Comparison of ENCODE assay signal across 8 mouse cellular contexts in genomic region chrX:71555415-71556114, GRCm38 (mm10). TPM values are rescaled to one million over a fixed set of nuclear protein-coding genes. Genes with fewer than 3 reads are reported as not detected.
DNase-seq lines count a peak whose midpoint lies in the region; ATAC-seq and TF ChIP-seq lines count a peak whose summit lies in the region.

Gene Hmgb3, plus strand, starts transcription at chrX:71555918.

- 24% methylated on average over 58 of the region's 59 CpGs for WGBS in heart, embryonic 11.5 days (ENCODE audit: insufficient replicate concordance)
- WGBS in kidney, embryonic 16.5 days: 19% methylated on average over 59 of the region's 59 CpGs
- WGBS in liver, adult 2 months: 2% methylated on average over 53 of the region's 59 CpGs

- H3ac ChIP-seq in myocyte (ENCODE audit: control insufficient read depth, insufficient read length): peak within 1 kb of the TSS; percentile 15

- H3K36me3 ChIP-seq in heart, embryonic 11.5 days (ENCODE audit: control insufficient read depth, insufficient read depth, low read length): no peaks in the 10 kb centered on the region
- peaks cover 5% of the 10 kb centered on the region; the same call in 1 of the 2 replicates for H3K36me3 ChIP-seq in kidney, embryonic 16.5 days (ENCODE audit: insufficient read depth, low read length)
- H3K36me3 ChIP-seq in liver, adult 2 months (ENCODE audit: control insufficient read depth, insufficient read depth, low read length): no peaks in the 10 kb centered on the region; the same call in 1 of the 2 replicates
- H3K36me3 ChIP-seq in myocyte (ENCODE audit: control insufficient read depth, insufficient read depth): no peaks in the 10 kb centered on the region
- H3K36me3 ChIP-seq in splenic B cell, adult 2 months (ENCODE audit: control insufficient read depth, insufficient read depth, low read length, poor library complexity, severe bottlenecking): no peaks in the 10 kb centered on the region

- H3K4me2 ChIP-seq in heart, embryonic 11.5 days: peak within 1 kb of the TSS; percentile 65
- peak within 1 kb of the TSS; percentile 56 for H3K4me2 ChIP-seq in kidney, embryonic 16.5 days (replicated peaks; ENCODE audit: low read depth, low read length)
- H3K4me2 ChIP-seq in myocyte (ENCODE audit: low read depth): peak within 1 kb of the TSS; percentile 74

- H3K27ac ChIP-seq in heart, embryonic 11.5 days (ENCODE audit: low read depth, low read length): peak within 1 kb of the TSS; percentile 95
- H3K27ac ChIP-seq in kidney, embryonic 16.5 days (ENCODE audit: low read length): peak within 1 kb of the TSS; percentile 96
- peak within 1 kb of the TSS; percentile 61 for H3K27ac ChIP-seq in liver, adult 2 months (replicated peaks; ENCODE audit: insufficient read depth, low read depth, low read length)

- no peaks in the 10 kb centered on the region for H3K79me2 ChIP-seq in liver, adult 2 months (ENCODE audit: control insufficient read depth, insufficient read depth, low read length)
- H3K79me2 ChIP-seq in myocyte (ENCODE audit: control insufficient read depth, insufficient read depth): no peaks in the 10 kb centered on the region

- TF ChIP-seq POLR2A in liver, adult 2 months (IDR thresholded peaks at IDR 0.05; ENCODE audit: extremely low read depth, insufficient read depth, low read length): peak; percentile 35; the same call in 1 of the 2 replicates
- peak; percentile 70 for TF ChIP-seq POLR2A in myocyte (IDR thresholded peaks at IDR 0.05; ENCODE audit: insufficient read length, low read depth)

- peaks cover 13% of the 10 kb centered on the region for H3K27me3 ChIP-seq in heart, embryonic 11.5 days (ENCODE audit: control insufficient read depth, insufficient read depth, low read length)
- H3K27me3 ChIP-seq in kidney, embryonic 16.5 days (ENCODE audit: insufficient read depth, low read length): no peaks in the 10 kb centered on the region
- no peaks in the 10 kb centered on the region for H3K27me3 ChIP-seq in liver, adult 2 months (ENCODE audit: control insufficient read depth, insufficient read depth, low read length)
- H3K27me3 ChIP-seq in myocyte (ENCODE audit: control insufficient read depth, insufficient read depth, insufficient read length): no peaks in the 10 kb centered on the region
- H3K27me3 ChIP-seq in splenic B cell, adult 2 months (ENCODE audit: control insufficient read depth, insufficient read depth, low read length, poor library complexity, severe bottlenecking): no peaks in the 10 kb centered on the region

- ATAC-seq in erythroblast, adult 5-6 weeks (replicated peaks; ENCODE audit: low FRiP score, poor library complexity, severe bottlenecking): peak; percentile 99
- peak; percentile 95 for ATAC-seq in heart, embryonic 11.5 days (replicated peaks; ENCODE audit: insufficient number of reproducible peaks, low FRiP score, low TSS enrichment)
- peak; percentile 98 for ATAC-seq in kidney, embryonic 16.5 days (ENCODE audit: low FRiP score, low TSS enrichment)

- 0 out of 2 replicates have a peak, but pooled peaks cover 2% of the 10 kb centered on the region for H3K9me3 ChIP-seq in heart, embryonic 11.5 days (replicated peaks; ENCODE audit: control insufficient read depth, low read length)
- peaks cover 3% of the 10 kb centered on the region; the same call in 1 of the 2 replicates for H3K9me3 ChIP-seq in kidney, embryonic 16.5 days (ENCODE audit: low read length)

- DNase-seq in B cell, adult 2 months: peak; percentile 75 to 78
- peak; percentile 90 for DNase-seq in brain, adult 2 months (ENCODE audit: low read depth, low spot score)
- peak; percentile 71 for DNase-seq in liver, adult 2 months (ENCODE audit: extremely low read depth, low read depth, low spot score)
- peak; percentile 84 for DNase-seq in splenic B cell, adult 2 months (ENCODE audit: low read depth, low spot score)

- peak within 1 kb of the TSS; percentile 74 for H3K4me3 ChIP-seq in heart, embryonic 11.5 days (ENCODE audit: low read depth, low read length)
- peak within 1 kb of the TSS; percentile 72 for H3K4me3 ChIP-seq in kidney, embryonic 16.5 days (ENCODE audit: low read length)
- peak within 1 kb of the TSS; percentile 98 for H3K4me3 ChIP-seq in liver, adult 2 months (ENCODE audit: insufficient read depth, low read depth, low read length)
- H3K4me3 ChIP-seq in myocyte: peak within 1 kb of the TSS; percentile 22

- peak within 1 kb of the TSS; percentile 95 for H3K9ac ChIP-seq in heart, embryonic 11.5 days (ENCODE audit: low read depth, low read length)
- peak within 1 kb of the TSS; percentile 88 for H3K9ac ChIP-seq in kidney, embryonic 16.5 days (replicated peaks; ENCODE audit: low read length)
- peak within 1 kb of the TSS; percentile 95 for H3K9ac ChIP-seq in liver, adult 2 months (ENCODE audit: low read depth, low read length)

- H3K4me1 ChIP-seq in heart, embryonic 11.5 days (ENCODE audit: control insufficient read depth, insufficient read depth, low read length): no peaks in the 10 kb centered on the region
- H3K4me1 ChIP-seq in kidney, embryonic 16.5 days (ENCODE audit: insufficient read depth, low read length): peaks cover 3% of the 10 kb centered on the region; the same call in 1 of the 2 replicates
- no peaks in the 10 kb centered on the region for H3K4me1 ChIP-seq in liver, adult 2 months (ENCODE audit: control insufficient read depth, insufficient read depth, low read length)

- no peak for TF ChIP-seq CTCF in liver, adult 2 months (IDR thresholded peaks at IDR 0.05; ENCODE audit: low read depth, low read length)

TF ChIP-seq in myocyte, 11 proteins besides CTCF, POLR2A, EP300 and RAD21:
- TF ChIP-seq TCF3 (IDR thresholded peaks at IDR 0.05; ENCODE audit: insufficient read length, low read depth): no peak
- TF ChIP-seq MYOG (IDR thresholded peaks at IDR 0.05; ENCODE audit: control insufficient read depth in 1 of 3, insufficient read depth in 1 of 3, insufficient read length in 2 of 3, low read depth in 2 of 3): no peak
- peak; percentile 75 for TF ChIP-seq E2F4 (IDR thresholded peaks at IDR 0.05; ENCODE audit: insufficient read depth)
- TF ChIP-seq CEBPB (IDR thresholded peaks at IDR 0.05; ENCODE audit: insufficient read depth, poor library complexity, severe bottlenecking): no peak
- no peak for TF ChIP-seq USF1 (IDR thresholded peaks at IDR 0.05; ENCODE audit: low read depth)
- no peak for TF ChIP-seq MYOD1 (IDR thresholded peaks at IDR 0.05; ENCODE audit: control insufficient read depth in 1 of 3, insufficient read length in 2 of 3, low read depth in 2 of 3)
- TF ChIP-seq TCF12 (IDR thresholded peaks at IDR 0.05; ENCODE audit: insufficient read depth, poor library complexity, severe bottlenecking): no peak
- peak; percentile 65 for TF ChIP-seq POLR2AphosphoS2 (IDR thresholded peaks at IDR 0.05; ENCODE audit: insufficient read length, low read depth)
- TF ChIP-seq MAX (IDR thresholded peaks at IDR 0.05; ENCODE audit: low read depth): no peak
- TF ChIP-seq SRF (IDR thresholded peaks at IDR 0.05; ENCODE audit: control insufficient read depth, insufficient read length, low read depth): no peak
- TF ChIP-seq REST (IDR thresholded peaks at IDR 0.05; ENCODE audit: insufficient read depth, insufficient read length): no peak

RNA-seq across cellular contexts. Expression of gene Hmgb3, which starts in this region (rescaled TPM):
- total RNA-seq in erythroblast, adult 5-6 weeks (2015; ENCODE audit: low replicate concordance): 30.5 and 42.1 TPM in 2 replicates
- total RNA-seq in erythroblast, adult 5-6 weeks (2017; ENCODE audit: low replicate concordance): 72.8 TPM in 2 replicates
- polyA plus RNA-seq in heart, embryonic 11.5 days (2014; fragmentation: Nextera tagmentation; extraction: Ambion mirVana): 179 and 197 TPM in 2 replicates
- 337 and 350 TPM in 2 replicates for polyA plus RNA-seq in kidney, embryonic 16.5 days (2015; fragmentation: Nextera tagmentation; extraction: Ambion mirVana)
- 7.2 and 9.4 TPM in 2 replicates for total RNA-seq in liver, adult 2 months (2014; rRNA removed)
- polyA plus RNA-seq in liver, adult 2 months (2012; rRNA removed): 2.4 and 3.2 TPM in 2 replicates
- polyA plus RNA-seq in myocyte (2012; fragmentation: generic; extraction: Trizol): 25.9 TPM

Comparison
In these comparisons a context has a peak if more than half of its experiments do, and no peak if none do; other contexts are left out.
1. Peak in every context shown above with its lines: DNase-seq, ATAC-seq, H3K4me3 ChIP-seq and H3K27ac ChIP-seq.
2. H3K4me3 ChIP-seq: peak in every context shown above with its lines; median percentile 98 in liver, adult 2 months; 74 in heart, embryonic 11.5 days; 72 in kidney, embryonic 16.5 days; 22 in myocyte.